In the genomic region with DNA sequence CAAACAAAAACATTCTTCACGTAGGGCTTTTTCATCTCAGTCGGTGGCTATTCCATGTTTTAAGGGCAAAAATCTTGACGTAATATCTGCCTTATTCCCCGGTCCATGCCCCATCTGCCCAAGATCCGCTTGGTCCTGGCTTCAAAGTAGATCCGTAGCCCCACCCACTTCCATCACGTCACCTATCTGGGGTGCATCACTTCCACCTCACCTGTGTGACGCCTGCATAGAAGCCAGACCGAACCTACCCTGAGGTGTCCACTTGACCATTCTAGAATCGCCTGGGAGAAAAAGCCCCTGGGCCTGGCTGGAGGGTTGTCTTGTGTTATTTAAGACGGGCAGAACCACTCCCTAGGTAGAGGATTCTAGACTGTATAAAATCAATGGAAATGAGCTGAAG, we compare ENCODE assay signal across 7 mouse cellular contexts. TPM values are rescaled to one million over a fixed set of nuclear protein-coding genes. Genes with fewer than 3 reads are reported as not detected.
DNase-seq lines count a peak whose midpoint lies in the region; ATAC-seq lines count a peak whose summit lies in the region.

No protein-coding gene starts in this region.

- H3K27me3 ChIP-seq in neural tube, embryonic 11.5 days (ENCODE audit: control insufficient read depth, insufficient read depth, low read length), result no peaks in the 10 kb centered on the region
- no peaks in the 10 kb centered on the region for H3K27me3 ChIP-seq in heart, embryonic 16.5 days (ENCODE audit: control insufficient read depth, insufficient read depth, low read length)
- no peaks in the 10 kb centered on the region for H3K27me3 ChIP-seq in liver, embryonic 11.5 days (replicated peaks; ENCODE audit: control insufficient read depth, insufficient read depth, low read length)
- H3K27me3 ChIP-seq in stomach, embryonic 15.5 days (replicated peaks), result no peaks in the 10 kb centered on the region

- H3K36me3 ChIP-seq in neural tube, embryonic 11.5 days (ENCODE audit: control insufficient read depth, insufficient read depth, low read length), result no peaks in the 10 kb centered on the region
- no peaks in the 10 kb centered on the region for H3K36me3 ChIP-seq in heart, embryonic 16.5 days (ENCODE audit: control insufficient read depth, insufficient read depth)
- H3K36me3 ChIP-seq in liver, embryonic 11.5 days (ENCODE audit: control insufficient read depth, insufficient read depth, low read length), result no peaks in the 10 kb centered on the region
- no peaks in the 10 kb centered on the region for H3K36me3 ChIP-seq in stomach, embryonic 15.5 days

- ATAC-seq in neural tube, embryonic 11.5 days (ENCODE audit: insufficient read depth, low FRiP score, low TSS enrichment), result peak; percentile 46
- no peak for ATAC-seq in heart, embryonic 16.5 days (replicated peaks; ENCODE audit: extremely low read depth, insufficient read depth, low FRiP score)
- ATAC-seq in liver, embryonic 11.5 days (replicated peaks; ENCODE audit: low FRiP score), result 0 out of 2 replicates have a peak, but pooled peaks have one; percentile 1
- no peak for ATAC-seq in stomach, embryonic 15.5 days (ENCODE audit: insufficient read depth, low FRiP score, low read depth)

- peak; percentile 33 for DNase-seq in neural tube, embryonic 11.5 days (ENCODE audit: low spot score)
- DNase-seq in neural tube, embryonic 10.5 days (ENCODE audit: extremely low spot score, low spot score), result no peak
- DNase-seq in cerebellum, adult 9-10 months, result peak; percentile 84
- DNase-seq in liver, embryonic 11.5 days (ENCODE audit: low spot score), result no peak
- DNase-seq in c-Kit-positive CD71-positive TER-119-positive erythroid progenitor cells, embryonic 14.5 days (ENCODE audit: low spot score), result no peak

- H3K4me1 ChIP-seq in neural tube, embryonic 11.5 days (ENCODE audit: control insufficient read depth, insufficient read depth, low read length), result peaks cover 6% of the 10 kb centered on the region
- peaks cover 27% of the 10 kb centered on the region for H3K4me1 ChIP-seq in heart, embryonic 16.5 days (ENCODE audit: control insufficient read depth, insufficient read depth, low read length)
- H3K4me1 ChIP-seq in liver, embryonic 11.5 days (replicated peaks; ENCODE audit: control insufficient read depth, insufficient read depth, low read length), result peaks cover 30% of the 10 kb centered on the region
- peaks cover 15% of the 10 kb centered on the region for H3K4me1 ChIP-seq in stomach, embryonic 15.5 days

- H3K9me3 ChIP-seq in neural tube, embryonic 11.5 days (ENCODE audit: control insufficient read depth, low read length), result no peaks in the 10 kb centered on the region
- H3K9me3 ChIP-seq in heart, embryonic 16.5 days (replicated peaks; ENCODE audit: control insufficient read depth, low read length), result no peaks in the 10 kb centered on the region
- H3K9me3 ChIP-seq in liver, embryonic 11.5 days (ENCODE audit: control insufficient read depth, low read length), result no peaks in the 10 kb centered on the region
- no peaks in the 10 kb centered on the region for H3K9me3 ChIP-seq in stomach, embryonic 15.5 days

- H3K4me3 ChIP-seq in neural tube, embryonic 11.5 days (ENCODE audit: low read depth, low read length), result peak overlapping the region; percentile 90
- H3K4me3 ChIP-seq in heart, embryonic 16.5 days (ENCODE audit: low read length), result peak overlapping the region; percentile 96
- H3K4me3 ChIP-seq in liver, embryonic 11.5 days (ENCODE audit: low read depth, low read length), result peak overlapping the region; percentile 88
- peak overlapping the region; percentile 86; the same call in 1 of the 2 replicates for H3K4me3 ChIP-seq in stomach, embryonic 15.5 days (replicated peaks)

- H3K27ac ChIP-seq in neural tube, embryonic 11.5 days (ENCODE audit: low read depth, low read length), result no peak overlapping the region
- H3K27ac ChIP-seq in heart, embryonic 16.5 days (ENCODE audit: low read length), result peak overlapping the region; percentile 94
- H3K27ac ChIP-seq in liver, embryonic 11.5 days (ENCODE audit: low read depth, low read length), result peak overlapping the region; percentile 55; the same call in 1 of the 2 replicates
- peak overlapping the region; percentile 82 for H3K27ac ChIP-seq in stomach, embryonic 15.5 days

- H3K4me2 ChIP-seq in neural tube, embryonic 11.5 days (ENCODE audit: low read depth), result peak overlapping the region; percentile 74
- peak overlapping the region; percentile 78 for H3K4me2 ChIP-seq in heart, embryonic 16.5 days (ENCODE audit: low read depth, low read length)
- peak overlapping the region; percentile 86 for H3K4me2 ChIP-seq in liver, embryonic 11.5 days
- H3K4me2 ChIP-seq in stomach, embryonic 15.5 days, result peak overlapping the region; percentile 58

- WGBS in neural tube, embryonic 11.5 days, result 33% methylated on average over 11 of the region's 11 CpGs
- WGBS in heart, embryonic 16.5 days, result 25% methylated on average over 11 of the region's 11 CpGs
- 43% methylated on average over 11 of the region's 11 CpGs for WGBS in liver, embryonic 11.5 days
- 41% methylated on average over 11 of the region's 11 CpGs for WGBS in stomach, embryonic 15.5 days

- peak overlapping the region; percentile 37; the same call in 1 of the 2 replicates for H3K9ac ChIP-seq in neural tube, embryonic 11.5 days (ENCODE audit: low read length)
- peak overlapping the region; percentile 63 for H3K9ac ChIP-seq in heart, embryonic 16.5 days (ENCODE audit: low read length)
- H3K9ac ChIP-seq in liver, embryonic 11.5 days (ENCODE audit: low read depth, low read length), result peak overlapping the region; percentile 61
- no peak overlapping the region for H3K9ac ChIP-seq in stomach, embryonic 15.5 days

RNA-seq across cellular contexts. Expression of a gene that starts 0.9 kb away (rescaled TPM):
- 168 and 170 TPM in 2 replicates for polyA plus RNA-seq in neural tube, embryonic 11.5 days (2014; fragmentation: Nextera tagmentation; extraction: Ambion mirVana)
- polyA plus RNA-seq in heart, embryonic 16.5 days (2015; fragmentation: Nextera tagmentation; extraction: Ambion mirVana), result 128 and 137 TPM in 2 replicates
- polyA plus RNA-seq in liver, embryonic 11.5 days (2014; fragmentation: Nextera tagmentation; extraction: Ambion mirVana), result 180 and 196 TPM in 2 replicates
- 130 and 151 TPM in 2 replicates for polyA plus RNA-seq in stomach, embryonic 15.5 days (2015; fragmentation: Nextera tagmentation; extraction: Ambion mirVana)

Comparison
In these comparisons a context has a peak if more than half of its experiments do, and no peak if none do; other contexts are left out.
1. DNase-seq: peak in neural tube, embryonic 11.5 days (single experiment) and cerebellum, adult 9-10 months (single experiment); none in neural tube, embryonic 10.5 days (single experiment), liver, embryonic 11.5 days (single experiment) and c-Kit-positive CD71-positive TER-119-positive erythroid progenitor cells, embryonic 14.5 days (single experiment).
2. ATAC-seq: peak in neural tube, embryonic 11.5 days (single experiment) and liver, embryonic 11.5 days (single experiment); none in heart, embryonic 16.5 days (single experiment) and stomach, embryonic 15.5 days (single experiment).
3. Peak in every context shown above with its lines, with median percentiles within 50 percentile points of each other: H3K4me2 ChIP-seq and H3K4me3 ChIP-seq.